Mouse (Mus musculus): ENCODE data around the gene Vmn1r87. TPM values are rescaled to one million over a fixed set of nuclear protein-coding genes. Genes with fewer than 3 reads are reported as not detected.

Vmn1r87 gene
- total and polyA plus RNA-seq, 2 experiments from 2014 or later: not detected

GRCm38 (mm10) chr7:13095073-13095472 lies 44.9 kb downstream of the Vmn1r87 start, which contains the start of gene Vmn1r85:
TSS of gene Vmn1r85 (minus strand) at chr7:13095173.
- H3K27ac ChIP-seq (ENCODE audit: low read depth): no peak within 1 kb of the TSS
- H3K4me2 ChIP-seq (ENCODE audit: low read depth, low read length): no peak within 1 kb of the TSS
- H3K9me3 ChIP-seq (replicated peaks; ENCODE audit: control insufficient read depth, low read length): no peaks in the 10 kb centered on the region
- TF ChIP-seq CTCF (IDR thresholded peaks at IDR 0.05; ENCODE audit: low read depth): no peak
- no peak for TF ChIP-seq EP300 (IDR thresholded peaks at IDR 0.05; ENCODE audit: low read depth)
- no peak within 1 kb of the TSS for H3K9ac ChIP-seq (replicated peaks; ENCODE audit: low read depth, low read length)
- H3K27me3 ChIP-seq (ENCODE audit: control insufficient read depth, insufficient read depth, low read length): no peaks in the 10 kb centered on the region
- H3K4me3 ChIP-seq (ENCODE audit: low read depth, low read length): no peak within 1 kb of the TSS
- no peaks in the 10 kb centered on the region for H3K36me3 ChIP-seq (replicated peaks; ENCODE audit: control insufficient read depth, insufficient read depth, low read length)
- DNase-seq (ENCODE audit: low spot score) (no peak), ATAC-seq (ENCODE audit: insufficient read depth, low read depth) (no peak)
- 38% methylated on average over 3 of the region's 3 CpGs for WGBS
- no peaks in the 10 kb centered on the region for H3K4me1 ChIP-seq (ENCODE audit: control insufficient read depth, insufficient read depth)

Other genes with a start within 250 kb of the Vmn1r87 start
- 1.3 and 3.5 TPM in 2 replicates for gene Zscan22, start 242.3 kb downstream of the Vmn1r87 start, total RNA-seq (2014; rRNA removed; ENCODE audit: low replicate concordance)
- gene Zscan22, start 242.3 kb downstream of the Vmn1r87 start, polyA plus RNA-seq (2015; fragmentation: Nextera tagmentation; extraction: Ambion mirVana): 4.4 and 4.6 TPM in 2 replicates
- gene Rps5, start 217.9 kb downstream of the Vmn1r87 start, total RNA-seq (2014; rRNA removed; ENCODE audit: low replicate concordance): 1,775 and 1,995 TPM in 2 replicates
- 431 and 457 TPM in 2 replicates for gene Rps5, start 217.9 kb downstream of the Vmn1r87 start, polyA plus RNA-seq (2015; fragmentation: Nextera tagmentation; extraction: Ambion mirVana)
- gene Rnf225, start 212.7 kb downstream of the Vmn1r87 start, total RNA-seq (2014; rRNA removed; ENCODE audit: low replicate concordance): not detected in 2 replicates
- 0.14 and 0.19 TPM in 2 replicates for gene Rnf225, start 212.7 kb downstream of the Vmn1r87 start, polyA plus RNA-seq (2015; fragmentation: Nextera tagmentation; extraction: Ambion mirVana)
- 2.9 and 10.9 TPM in 2 replicates for gene Zfp324, start 174.3 kb downstream of the Vmn1r87 start, total RNA-seq (2014; rRNA removed; ENCODE audit: low replicate concordance)
- gene Zfp324, start 174.3 kb downstream of the Vmn1r87 start, polyA plus RNA-seq (2015; fragmentation: Nextera tagmentation; extraction: Ambion mirVana): 3.7 and 4.2 TPM in 2 replicates
- 2.5 and 6.2 TPM in 2 replicates for gene Zfp446, start 162.3 kb downstream of the Vmn1r87 start, total RNA-seq (2014; rRNA removed; ENCODE audit: low replicate concordance)
- 3.1 and 3.3 TPM in 2 replicates for gene Zfp446, start 162.3 kb downstream of the Vmn1r87 start, polyA plus RNA-seq (2015; fragmentation: Nextera tagmentation; extraction: Ambion mirVana)
- gene Slc27a5, start 142.0 kb downstream of the Vmn1r87 start, total RNA-seq (2014; rRNA removed; ENCODE audit: low replicate concordance): not detected in 2 replicates
- gene Slc27a5, start 142.0 kb downstream of the Vmn1r87 start, polyA plus RNA-seq (2015; fragmentation: Nextera tagmentation; extraction: Ambion mirVana): not detected in 2 replicates
- 279 and 309 TPM in 2 replicates for gene Trim28, start 141.0 kb downstream of the Vmn1r87 start, total RNA-seq (2014; rRNA removed; ENCODE audit: low replicate concordance)
- gene Trim28, start 141.0 kb downstream of the Vmn1r87 start, polyA plus RNA-seq (2015; fragmentation: Nextera tagmentation; extraction: Ambion mirVana): 67.8 and 69.9 TPM in 2 replicates
- 16.9 and 29.2 TPM in 2 replicates for gene Zbtb45, start 130.1 kb downstream of the Vmn1r87 start, total RNA-seq (2014; rRNA removed; ENCODE audit: low replicate concordance)
- 9.5 and 10.5 TPM in 2 replicates for gene Zbtb45, start 130.1 kb downstream of the Vmn1r87 start, polyA plus RNA-seq (2015; fragmentation: Nextera tagmentation; extraction: Ambion mirVana)
- gene Chmp2a, start 105.3 kb downstream of the Vmn1r87 start, total RNA-seq (2014; rRNA removed; ENCODE audit: low replicate concordance): 48.2 and 72.1 TPM in 2 replicates
- gene Chmp2a, start 105.3 kb downstream of the Vmn1r87 start, polyA plus RNA-seq (2015; fragmentation: Nextera tagmentation; extraction: Ambion mirVana): 181 and 183 TPM in 2 replicates
- gene Ube2m, start 101.9 kb downstream of the Vmn1r87 start, total RNA-seq (2014; rRNA removed; ENCODE audit: low replicate concordance): 290 and 312 TPM in 2 replicates
- 116 and 127 TPM in 2 replicates for gene Ube2m, start 101.9 kb downstream of the Vmn1r87 start, polyA plus RNA-seq (2015; fragmentation: Nextera tagmentation; extraction: Ambion mirVana)
- 2.7 and 8.4 TPM in 2 replicates for gene Mzf1, start 85.4 kb downstream of the Vmn1r87 start, total RNA-seq (2014; rRNA removed; ENCODE audit: low replicate concordance)
- 0.70 and 0.83 TPM in 2 replicates for gene Mzf1, start 85.4 kb downstream of the Vmn1r87 start, polyA plus RNA-seq (2015; fragmentation: Nextera tagmentation; extraction: Ambion mirVana)
- not detected in 2 replicates for gene Vmn1r85, start 45.0 kb downstream of the Vmn1r87 start, total RNA-seq (2014; rRNA removed; ENCODE audit: low replicate concordance)
- not detected in 2 replicates for gene Vmn1r85, start 45.0 kb downstream of the Vmn1r87 start, polyA plus RNA-seq (2015; fragmentation: Nextera tagmentation; extraction: Ambion mirVana)
- not detected in 2 replicates for gene Vmn1r86, start 20.2 kb downstream of the Vmn1r87 start, total RNA-seq (2014; rRNA removed; ENCODE audit: low replicate concordance)
- gene Vmn1r86, start 20.2 kb downstream of the Vmn1r87 start, polyA plus RNA-seq (2015; fragmentation: Nextera tagmentation; extraction: Ambion mirVana): not detected in 2 replicates
- not detected in 2 replicates for gene Vmn1r88, start 19.4 kb upstream of the Vmn1r87 start, total RNA-seq (2014; rRNA removed; ENCODE audit: low replicate concordance)
- not detected in 2 replicates for gene Vmn1r88, start 19.4 kb upstream of the Vmn1r87 start, polyA plus RNA-seq (2015; fragmentation: Nextera tagmentation; extraction: Ambion mirVana)
- gene Vmn1r89, start 72.9 kb upstream of the Vmn1r87 start, total RNA-seq (2014; rRNA removed; ENCODE audit: low replicate concordance): not detected in 2 replicates
- not detected in 2 replicates for gene Vmn1r89, start 72.9 kb upstream of the Vmn1r87 start, polyA plus RNA-seq (2015; fragmentation: Nextera tagmentation; extraction: Ambion mirVana)
- 2.9 and 12.9 TPM in 2 replicates for gene Lig1, start 137.1 kb upstream of the Vmn1r87 start, total RNA-seq (2014; rRNA removed; ENCODE audit: low replicate concordance)
- 20.1 TPM in 2 replicates for gene Lig1, start 137.1 kb upstream of the Vmn1r87 start, polyA plus RNA-seq (2015; fragmentation: Nextera tagmentation; extraction: Ambion mirVana)
- gene Zswim9, start 138.6 kb upstream of the Vmn1r87 start, total RNA-seq (2014; rRNA removed; ENCODE audit: low replicate concordance): 0.99 and 1.6 TPM in 2 replicates
- 3.6 and 5.7 TPM in 2 replicates for gene Zswim9, start 138.6 kb upstream of the Vmn1r87 start, polyA plus RNA-seq (2015; fragmentation: Nextera tagmentation; extraction: Ambion mirVana)
- gene Pla2g4c, start 184.5 kb upstream of the Vmn1r87 start, total RNA-seq (2014; rRNA removed; ENCODE audit: low replicate concordance): 0.15 and 0.27 TPM in 2 replicates
- 0.07 and 0.12 TPM in 2 replicates for gene Pla2g4c, start 184.5 kb upstream of the Vmn1r87 start, polyA plus RNA-seq (2015; fragmentation: Nextera tagmentation; extraction: Ambion mirVana)